ENCODE assay signal across 27 mouse cellular contexts in the genomic region with DNA sequence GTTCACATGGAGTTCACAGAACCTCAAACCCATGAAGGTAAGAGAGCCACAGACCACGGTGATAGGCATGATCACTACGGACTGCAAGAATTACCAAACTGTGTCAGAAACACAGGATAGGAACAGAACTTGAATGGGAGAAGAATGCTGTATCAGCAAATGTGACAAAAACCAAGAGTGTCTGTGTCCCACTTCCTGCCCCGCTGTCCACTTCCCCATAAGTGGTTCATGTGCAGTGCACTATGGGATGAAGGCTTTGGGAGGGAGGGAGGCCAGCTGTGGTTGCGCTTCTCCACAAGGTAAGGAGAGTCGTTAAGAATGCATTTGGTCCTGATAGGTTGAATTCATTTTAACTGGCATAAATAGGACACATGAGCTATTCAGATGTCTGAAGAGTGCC.
DNase-seq lines count a peak whose midpoint lies in the region; ATAC-seq and TF ChIP-seq lines count a peak whose summit lies in the region.
"Had no signal": no experiment of that assay in that cellular context is flagged by ENCODE, and none has a peak within 500 bp of the region (broad histone marks: within the 10 kb centered on the region; RNA-seq: fewer than 3 reads in every experiment).

No protein-coding gene starts in this region.

- no peaks in the 10 kb centered on the region for H3K4me1 ChIP-seq in CH12.LX (ENCODE audit: control insufficient read depth in 1 of 2, insufficient read depth in 2 of 2)
- H3K4me1 ChIP-seq: embryonic facial prominence, embryonic 13.5 days; embryonic facial prominence, embryonic 15.5 days; forebrain, embryonic 10.5 days; forebrain, embryonic 13.5 days; forebrain, embryonic 15.5 days had no signal

- in situ Hi-C loops in CH12.LX (cut with MboI; ENCODE audit: low pct_ligation_motif_present, low pct_unique_long_range_greater_than_20kb, low sequenced_read_pairs), result no loop called here

- TF ChIP-seq EP300 in CH12.LX (IDR thresholded peaks at IDR 0.05; ENCODE audit: low read length), result no peak

- H3K9me3 ChIP-seq in CH12.LX (replicated peaks; ENCODE audit: low read length), result peaks cover 81% of the 10 kb centered on the region
- H3K9me3 ChIP-seq: embryonic facial prominence, embryonic 13.5 days; embryonic facial prominence, embryonic 15.5 days; forebrain, embryonic 10.5 days; forebrain, embryonic 13.5 days; forebrain, embryonic 15.5 days had no signal

- TF ChIP-seq POLR2A in CH12.LX (IDR thresholded peaks at IDR 0.05; ENCODE audit: low read depth, low read length), result no peak

- no peak for TF ChIP-seq RAD21 in CH12.LX (IDR thresholded peaks at IDR 0.05; ENCODE audit: low read depth, low read length)

- DNase-seq in CH12.LX (ENCODE audit: extremely low read depth), result no peak
- DNase-seq in embryo, embryonic 9.5 days (ENCODE audit: extremely low spot score), result no peak
- DNase-seq in urinary bladder, postnatal 25 days (ENCODE audit: low spot score), result no peak
- DNase-seq: adrenal gland, adult 8-10 months; adrenal gland, postnatal 25 days; B cell, adult 2 months; cerebellum, adult 11 months; cerebellum, adult 18-20 months; cerebellum, adult 8-10 months; cerebellum, adult 9-11 months; cerebellum, postnatal 14 days; cerebellum, postnatal 36 days; forebrain, postnatal 0 days had no signal

- H3K27me3 ChIP-seq in CH12.LX (replicated peaks), result no peaks in the 10 kb centered on the region
- H3K27me3 ChIP-seq: embryonic facial prominence, embryonic 13.5 days; embryonic facial prominence, embryonic 15.5 days; forebrain, embryonic 13.5 days; forebrain, embryonic 15.5 days; Patski had no signal

- H3K9ac ChIP-seq in CH12.LX (ENCODE audit: insufficient read depth, low read depth), result no peak overlapping the region
- H3K9ac ChIP-seq: embryonic facial prominence, embryonic 13.5 days; embryonic facial prominence, embryonic 15.5 days; forebrain, embryonic 13.5 days; forebrain, embryonic 15.5 days; forebrain, postnatal 0 days had no signal

- H3K27ac ChIP-seq in CH12.LX (ENCODE audit: insufficient read depth, low read depth), result no peak overlapping the region
- H3K27ac ChIP-seq: embryonic facial prominence, embryonic 13.5 days; embryonic facial prominence, embryonic 15.5 days; forebrain, embryonic 10.5 days; forebrain, embryonic 13.5 days; forebrain, embryonic 15.5 days had no signal

- H3K79me2 ChIP-seq in CH12.LX (replicated peaks; ENCODE audit: control insufficient read depth, extremely low read depth, insufficient read depth, poor library complexity, severe bottlenecking), result no peaks in the 10 kb centered on the region

- H3K4me2 ChIP-seq in CH12.LX (ENCODE audit: insufficient read depth, low read depth, poor library complexity, severe bottlenecking), result no peak overlapping the region
- H3K4me2 ChIP-seq: embryonic facial prominence, embryonic 13.5 days; embryonic facial prominence, embryonic 15.5 days; forebrain, embryonic 13.5 days; forebrain, embryonic 15.5 days had no signal

- no peak for TF ChIP-seq CTCF in CH12.LX (conservative IDR thresholded peaks at IDR 0.05 in 1 of 2, IDR thresholded peaks at IDR 0.05 in 1 of 2; ENCODE audit: low read depth in 2 of 2, low read length in 2 of 2)

- H3K4me3 ChIP-seq in CH12.LX (replicated peaks in 1 of 3; ENCODE audit: low read depth in 2 of 3, low read length in 2 of 3, poor library complexity in 1 of 3), result no peak overlapping the region
- H3K4me3 ChIP-seq: embryonic facial prominence, embryonic 13.5 days; embryonic facial prominence, embryonic 15.5 days; erythroblast, embryonic 14.5 days; forebrain, embryonic 10.5 days; forebrain, embryonic 13.5 days; forebrain, embryonic 15.5 days had no signal

- dilution Hi-C loops in CH12.LX (cut with MboI; ENCODE audit: extremely low pct_ligation_motif_present, extremely low pct_unique_long_range_greater_than_20kb, low sequenced_read_pairs), result no loop called here

- peak; percentile 94 for ATAC-seq in common myeloid progenitor, adult 5-6 weeks (replicated peaks; ENCODE audit: low read depth, poor library complexity, severe bottlenecking)
- ATAC-seq in hematopoietic stem cell, adult 5-6 weeks (replicated peaks in 1 of 2; ENCODE audit: insufficient read depth in 1 of 2, low FRiP score in 2 of 2, low TSS enrichment in 1 of 2, low read depth in 1 of 2, poor library complexity in 2 of 2, severe bottlenecking in 2 of 2), result peak; percentile 79 to 80
- ATAC-seq in megakaryocyte progenitor cell, adult 5-6 weeks (replicated peaks; ENCODE audit: poor library complexity), result peak; percentile 93
- no peak for ATAC-seq in frontal cortex, adult (ENCODE audit: low TSS enrichment)
- ATAC-seq: activated CD4-positive, CD25-positive, alpha-beta regulatory T cell, adult 4 months; CD4-positive, CD25-positive, alpha-beta regulatory T cell, adult 4 months; forebrain, embryonic 13.5 days; forebrain, embryonic 15.5 days; forebrain, postnatal 0 days; Patski had no signal

- no peaks in the 10 kb centered on the region for H3K36me3 ChIP-seq in CH12.LX (replicated peaks in 1 of 2; ENCODE audit: control insufficient read depth in 1 of 2, insufficient read depth in 1 of 2, low read length in 1 of 2)
- H3K36me3 ChIP-seq: embryonic facial prominence, embryonic 13.5 days; embryonic facial prominence, embryonic 15.5 days; forebrain, embryonic 10.5 days; forebrain, embryonic 15.5 days; G1E had no signal

TF ChIP-seq in CH12.LX, 34 proteins besides CTCF, POLR2A, EP300 and RAD21:
- TF ChIP-seq MAZ (IDR thresholded peaks at IDR 0.05; ENCODE audit: low read depth, low read length) (no peak), PAX5 (IDR thresholded peaks at IDR 0.05; ENCODE audit: low read length) (no peak), MAFK (IDR thresholded peaks at IDR 0.05; ENCODE audit: insufficient replicate concordance, low read length) (0 out of 2 replicates have a peak, but pooled peaks have one; percentile 15), ETS1 (conservative IDR thresholded peaks at IDR 0.05; ENCODE audit: low read depth, low read length) (no peak), POLR2AphosphoS2 (IDR thresholded peaks at IDR 0.05; ENCODE audit: low read depth, low read length) (no peak)
